Mouse (Mus musculus) embryo, embryonic 9.5 days (tissue): Measurements from ENCODE around the gene Tmem107.
"Not testable (repeated sequence)": the region's sequence is repeated elsewhere in the genome, so short reads cannot be mapped to it uniquely, and the experiment has no call there.

Experiments
- DNase-seq: peaks from one replicate; pipeline ENCODE4 v3.0.0-alpha.2; 2017; ENCODE audit errors: extremely low spot score

Gene Tmem107

GRCm38 (mm10) chr11:69093856-69094255 is 23.2 kb downstream of the Tmem107 start:
- not testable (repeated sequence) for DNase-seq

GRCm38 (mm10) chr11:69094697-69095429 is 24.3 kb downstream of the Tmem107 start, which contains the start of gene Per1:
TSS of gene Per1 (plus strand) at chr11:69095217.
- peak; percentile 99 for DNase-seq

GRCm38 (mm10) chr11:69095511-69096231 is 25.1 kb downstream of the Tmem107 start:
- DNase-seq: no peak

GRCm38 (mm10) chr11:69096360-69096986 is 25.9 kb downstream of the Tmem107 start:
- no peak for DNase-seq

- DNase-seq: peak; percentile 91
Measured at GRCm38 (mm10) chr11:69096987-69097900, 26.6 kb downstream of the Tmem107 start.

- DNase-seq: no peak
Measured at GRCm38 (mm10) chr11:69098039-69098761, 27.6 kb downstream of the Tmem107 start.

- DNase-seq: peak; percentile 90
Measured at GRCm38 (mm10) chr11:69098762-69099091, 28.1 kb downstream of the Tmem107 start.

- DNase-seq: no peak
Measured at GRCm38 (mm10) chr11:69099177-69099914, 28.7 kb downstream of the Tmem107 start.

- peak; percentile 85 for DNase-seq
Measured at GRCm38 (mm10) chr11:69099915-69100345, 29.3 kb downstream of the Tmem107 start.

GRCm38 (mm10) chr11:69100639-69101360 is 30.2 kb downstream of the Tmem107 start:
- DNase-seq: no peak

GRCm38 (mm10) chr11:69101604-69102402 is 31.2 kb downstream of the Tmem107 start:
- DNase-seq: no peak

GRCm38 (mm10) chr11:69102403-69102725 is 31.8 kb downstream of the Tmem107 start:
- DNase-seq: no peak

GRCm38 (mm10) chr11:69103121-69103520 is 32.5 kb downstream of the Tmem107 start:
- DNase-seq: no peak

GRCm38 (mm10) chr11:69103531-69104435 is 33.2 kb downstream of the Tmem107 start:
- DNase-seq: no peak

- DNase-seq: no peak
Measured at GRCm38 (mm10) chr11:69104487-69104886, 33.9 kb downstream of the Tmem107 start.

- no peak for DNase-seq
Measured at GRCm38 (mm10) chr11:69105227-69105626, 34.6 kb downstream of the Tmem107 start.

- DNase-seq: no peak
Measured at GRCm38 (mm10) chr11:69105796-69106195, 35.2 kb downstream of the Tmem107 start.

- no peak for DNase-seq
Measured at GRCm38 (mm10) chr11:69106299-69106698, 35.7 kb downstream of the Tmem107 start.
